Mouse (Mus musculus): Measurements from ENCODE around the gene Trnau1ap.

DNA sequence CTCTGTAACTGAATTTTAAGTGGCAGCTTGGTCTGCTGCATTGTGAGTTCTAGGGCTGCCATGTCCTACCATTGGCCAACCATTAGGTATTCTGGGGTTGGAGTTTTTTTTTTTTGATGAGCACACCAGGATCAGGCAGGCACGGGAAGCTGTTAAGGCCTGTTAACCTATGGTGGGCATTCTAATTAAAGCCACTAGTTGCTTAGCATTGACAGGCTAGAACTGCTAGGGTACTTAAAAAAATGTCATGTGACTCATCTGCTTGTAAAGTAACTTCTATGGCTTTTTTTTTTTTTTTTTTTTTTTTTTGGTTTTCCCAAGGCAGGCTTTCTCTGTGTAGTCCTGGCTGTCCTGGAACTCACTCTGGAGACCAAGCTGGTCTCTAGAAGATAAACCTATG lies 18.1 kb downstream of the Trnau1ap start:
- no peak for TF ChIP-seq CTCF (IDR thresholded peaks at IDR 0.05; ENCODE audit: extremely low read depth, insufficient read length, insufficient replicate concordance, low read depth, low read length)
- TF ChIP-seq POLR2A (IDR thresholded peaks at IDR 0.05; ENCODE audit: low read depth, low read length), result no peak

Measured in small intestine, adult 2 months (tissue).